Mouse (Mus musculus): Measurements from ENCODE around the gene Lztr1. TPM values are rescaled to one million over a fixed set of nuclear protein-coding genes. Genes with fewer than 3 reads are reported as not detected.
A peak's percentile ranks its signal among the peaks of the same experiment; 100 is the strongest.

The Lztr1 gene
- total RNA-seq (2022) = 100 to 1,000 TPM in 2 of 4 experiments, 10 to 100 TPM in 2; 64.4 to 118 (median 88.8) TPM

DNA sequence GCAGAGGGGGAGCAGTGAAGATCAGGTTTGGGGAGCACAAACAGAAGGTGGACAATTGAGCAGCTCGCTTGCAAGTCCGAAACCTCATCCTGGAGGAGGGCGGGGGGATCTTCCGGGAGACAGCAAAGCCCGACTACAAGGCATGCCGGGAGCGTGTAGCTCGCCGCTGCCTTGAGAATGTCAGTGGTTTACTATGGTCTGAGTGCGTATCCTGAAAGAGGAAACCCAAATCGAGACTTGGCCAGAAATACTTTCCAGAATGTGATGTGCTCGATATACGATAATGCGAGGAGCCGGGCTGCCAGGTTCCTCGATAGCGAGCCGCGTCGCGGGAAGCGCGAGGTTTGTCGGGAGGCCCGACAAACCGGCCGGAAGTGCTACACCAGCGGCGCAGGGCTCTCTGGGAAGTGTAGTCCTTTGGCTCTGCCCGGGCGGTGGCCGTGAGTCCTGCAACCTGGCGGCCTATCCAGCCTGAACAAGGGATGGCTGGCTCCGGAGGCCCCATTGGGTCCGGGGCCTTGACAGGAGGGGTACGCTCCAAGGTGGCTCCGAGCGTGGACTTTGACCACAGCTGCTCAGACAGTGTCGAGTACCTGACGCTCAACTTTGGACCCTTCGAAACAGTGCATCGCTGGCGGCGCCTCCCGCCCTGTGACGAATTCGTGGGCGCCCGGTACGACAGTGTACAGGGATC, at the start of gene Lztr1:
TSS of gene Lztr1 (plus strand) at position 143 of the 694 bp plus-strand sequence.
- peak; percentile 83 for DNase-seq

- no peak for DNase-seq
These were observed 48.2 kb upstream of the Lztr1 start for GRCm38 (mm10) chr16:17460254-17460653.

- no peak for DNase-seq
These were observed 46.9 kb upstream of the Lztr1 start for GRCm38 (mm10) chr16:17461596-17461995.

DNA sequence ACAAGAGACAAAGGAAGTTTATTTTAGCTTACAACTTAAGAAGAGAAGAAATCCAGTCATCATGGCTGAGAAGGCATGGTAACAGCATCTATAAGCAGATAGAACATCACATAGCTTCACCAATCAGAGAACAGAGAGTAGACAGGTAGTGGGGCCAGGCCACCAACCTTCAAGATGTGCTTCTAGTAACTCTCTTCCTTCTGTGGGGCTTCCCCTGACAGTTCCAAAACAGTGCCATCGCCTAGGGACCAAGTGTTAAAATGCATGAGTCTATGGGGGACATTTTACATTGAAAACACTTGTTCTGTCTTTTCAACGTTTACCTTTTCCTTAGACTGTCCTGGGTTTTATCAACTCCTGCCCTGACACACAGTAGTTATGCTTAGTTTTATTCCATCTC, 45.3 kb upstream of the Lztr1 start:
- DNase-seq = no peak

DNA sequence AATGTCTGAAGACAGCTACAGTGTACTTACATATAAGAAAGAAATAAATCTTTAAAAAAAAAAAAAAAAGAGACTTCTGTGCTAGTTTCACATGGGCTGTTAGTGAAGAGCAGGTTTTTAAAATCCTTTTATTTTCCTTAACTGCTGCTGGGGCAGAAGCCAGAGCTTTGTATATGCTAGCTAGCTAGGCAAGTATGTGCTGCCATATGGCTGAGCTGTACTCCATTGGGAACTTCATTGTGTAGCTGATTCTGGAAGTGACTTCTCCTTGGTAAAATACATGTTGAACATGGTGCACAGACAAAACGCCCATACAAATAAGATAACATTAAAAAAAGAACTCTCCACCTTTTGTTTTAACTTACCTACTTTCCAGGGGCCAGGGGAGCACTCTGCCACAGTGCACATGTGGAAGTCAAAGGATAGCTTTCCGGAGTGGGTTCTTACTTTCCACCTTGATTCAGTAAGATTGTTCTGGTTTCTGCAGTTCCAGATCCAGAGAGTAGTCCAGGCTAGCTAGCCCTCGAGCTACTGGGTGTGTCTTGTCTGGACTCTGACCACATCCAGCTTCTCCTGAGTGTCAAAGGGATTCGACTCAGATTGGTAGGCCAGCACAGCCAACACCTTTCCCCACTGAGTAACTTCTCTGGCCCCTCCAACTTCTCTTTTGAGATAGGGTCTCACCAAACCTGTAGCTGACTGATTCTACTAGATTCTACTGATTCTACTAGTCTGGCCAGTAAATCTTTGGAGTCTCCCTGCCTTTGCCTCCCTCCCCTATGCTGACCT, 41.4 kb upstream of the Lztr1 start:
- no peak for DNase-seq

DNA sequence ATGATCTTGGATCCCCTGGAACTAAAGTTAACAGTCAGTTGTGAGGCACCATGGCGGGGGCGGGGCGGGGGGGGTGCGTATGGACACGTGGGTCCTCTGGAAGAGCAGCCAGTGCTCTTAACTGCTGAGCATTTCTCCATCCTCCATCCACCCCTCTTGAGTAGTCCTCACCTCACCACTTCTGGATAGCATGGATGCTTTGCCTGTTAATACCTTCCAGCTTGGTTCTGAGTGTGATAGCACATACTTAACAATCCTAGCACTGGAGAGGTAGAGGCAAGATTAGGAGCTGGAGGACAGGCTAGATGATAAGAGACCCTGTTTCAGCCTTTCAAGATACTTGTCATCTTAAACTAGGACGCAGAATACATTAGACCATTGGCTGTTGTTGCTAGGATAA, 36.0 kb upstream of the Lztr1 start:
- no peak for DNase-seq

DNA sequence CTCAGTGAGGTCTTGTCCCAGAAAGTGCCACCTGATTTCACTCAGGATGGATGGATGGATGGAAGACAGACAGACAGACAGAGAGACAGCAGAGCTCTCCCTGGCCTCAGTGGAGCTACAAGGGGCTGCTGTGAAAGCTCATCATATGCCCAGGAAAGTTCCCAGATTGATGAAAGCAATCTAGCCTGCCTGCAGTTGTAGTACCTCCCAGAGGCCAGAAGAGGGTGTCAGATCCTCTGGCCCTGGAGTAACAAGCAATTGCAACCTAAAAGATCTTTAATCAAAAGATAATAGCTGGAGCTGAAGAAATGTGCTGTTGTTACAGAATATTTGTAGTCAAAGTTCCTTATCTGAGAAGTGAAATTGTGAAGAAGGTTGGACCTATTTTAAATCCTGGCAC, 34.4 kb upstream of the Lztr1 start:
- no peak for DNase-seq

DNA sequence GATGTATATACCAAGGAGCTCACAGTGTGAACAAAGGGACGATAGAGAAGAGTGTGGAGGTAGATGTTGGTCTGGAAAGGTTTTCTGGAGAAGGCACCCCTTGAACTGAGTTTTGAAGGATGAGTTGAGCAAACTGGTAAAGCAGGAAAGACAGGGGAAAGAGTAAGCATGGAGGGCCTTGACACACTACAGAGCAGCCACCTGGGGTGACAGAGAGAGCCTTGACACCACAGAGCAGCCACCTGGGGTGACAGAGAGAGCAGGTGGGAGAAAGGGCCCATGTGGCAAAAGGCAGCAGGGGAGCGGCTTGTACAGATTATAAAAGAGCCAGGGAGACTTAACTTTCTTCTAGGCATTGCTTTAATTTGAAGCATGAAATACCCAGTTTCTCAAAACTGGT, 33.7 kb upstream of the Lztr1 start:
- DNase-seq = no peak

DNA sequence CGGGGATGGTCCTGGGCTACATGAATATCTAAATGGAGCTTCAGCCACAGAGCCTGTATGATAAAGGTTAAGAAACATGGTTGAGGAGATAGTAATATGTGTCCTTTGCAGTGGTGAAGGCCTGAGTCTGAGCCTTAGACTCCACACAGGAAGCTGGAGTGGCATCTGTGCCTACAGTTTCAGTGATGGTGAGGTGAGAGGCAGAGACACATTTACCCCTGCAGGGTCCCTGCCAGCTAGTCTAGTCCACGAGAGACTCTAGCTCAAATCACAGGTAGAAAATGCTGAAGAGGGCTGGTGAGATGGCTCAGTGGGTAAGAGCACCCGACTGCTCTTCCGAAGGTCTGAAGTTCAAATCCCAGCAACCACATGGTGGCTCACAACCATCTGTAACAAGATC, 33.2 kb upstream of the Lztr1 start:
- no peak for DNase-seq

DNA sequence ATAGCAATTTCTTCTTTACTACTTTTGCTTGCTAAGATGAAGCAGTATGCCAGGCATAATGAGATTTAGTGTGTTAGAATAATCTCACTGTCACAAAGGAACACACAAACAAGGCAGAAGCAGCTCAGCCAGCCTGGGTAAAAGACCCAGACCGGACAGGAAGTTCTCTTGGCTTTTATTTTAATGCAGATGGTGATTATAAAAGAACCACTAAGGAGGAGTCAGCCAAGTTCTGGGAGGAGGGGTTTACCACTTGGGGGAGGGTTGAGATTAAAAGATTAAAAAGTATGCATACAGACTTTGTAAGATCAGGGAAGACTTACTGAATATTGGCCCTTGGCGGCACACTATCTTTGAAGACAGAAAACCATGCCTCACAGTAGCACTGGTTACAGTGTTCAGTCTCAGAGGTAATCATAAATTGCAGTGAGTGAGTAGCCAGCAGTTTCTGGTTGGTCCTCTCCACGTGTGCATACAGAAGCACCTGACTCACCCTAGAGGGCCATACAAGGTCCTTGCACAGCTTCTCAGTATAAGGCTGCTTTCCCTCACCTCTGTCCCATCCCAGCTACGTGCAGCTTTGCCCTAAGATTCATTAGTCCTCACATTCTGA, 30.1 kb upstream of the Lztr1 start:
- DNase-seq = no peak

DNA sequence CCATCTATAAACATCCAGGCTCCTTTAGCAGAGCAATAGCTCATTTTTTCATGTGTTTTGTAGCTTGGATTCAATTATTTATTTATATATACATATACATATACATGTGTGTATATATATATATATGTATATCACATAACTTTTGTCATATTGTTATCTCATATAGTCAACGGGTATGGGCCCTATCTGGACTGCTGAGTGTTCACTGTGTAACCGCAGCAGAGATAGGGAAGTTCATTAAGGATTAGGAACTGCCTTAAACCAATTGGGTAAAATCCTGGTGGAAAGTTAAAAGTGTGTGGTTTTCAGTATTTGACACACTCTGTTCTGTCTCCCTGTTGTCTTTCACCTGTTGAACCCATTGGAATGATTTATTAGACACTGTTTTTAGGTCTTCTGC, 27.0 kb upstream of the Lztr1 start:
- no peak for DNase-seq

- peak; percentile 33 for DNase-seq
These were observed 22.0 kb upstream of the Lztr1 start for GRCm38 (mm10) chr16:17486505-17486904.

DNA sequence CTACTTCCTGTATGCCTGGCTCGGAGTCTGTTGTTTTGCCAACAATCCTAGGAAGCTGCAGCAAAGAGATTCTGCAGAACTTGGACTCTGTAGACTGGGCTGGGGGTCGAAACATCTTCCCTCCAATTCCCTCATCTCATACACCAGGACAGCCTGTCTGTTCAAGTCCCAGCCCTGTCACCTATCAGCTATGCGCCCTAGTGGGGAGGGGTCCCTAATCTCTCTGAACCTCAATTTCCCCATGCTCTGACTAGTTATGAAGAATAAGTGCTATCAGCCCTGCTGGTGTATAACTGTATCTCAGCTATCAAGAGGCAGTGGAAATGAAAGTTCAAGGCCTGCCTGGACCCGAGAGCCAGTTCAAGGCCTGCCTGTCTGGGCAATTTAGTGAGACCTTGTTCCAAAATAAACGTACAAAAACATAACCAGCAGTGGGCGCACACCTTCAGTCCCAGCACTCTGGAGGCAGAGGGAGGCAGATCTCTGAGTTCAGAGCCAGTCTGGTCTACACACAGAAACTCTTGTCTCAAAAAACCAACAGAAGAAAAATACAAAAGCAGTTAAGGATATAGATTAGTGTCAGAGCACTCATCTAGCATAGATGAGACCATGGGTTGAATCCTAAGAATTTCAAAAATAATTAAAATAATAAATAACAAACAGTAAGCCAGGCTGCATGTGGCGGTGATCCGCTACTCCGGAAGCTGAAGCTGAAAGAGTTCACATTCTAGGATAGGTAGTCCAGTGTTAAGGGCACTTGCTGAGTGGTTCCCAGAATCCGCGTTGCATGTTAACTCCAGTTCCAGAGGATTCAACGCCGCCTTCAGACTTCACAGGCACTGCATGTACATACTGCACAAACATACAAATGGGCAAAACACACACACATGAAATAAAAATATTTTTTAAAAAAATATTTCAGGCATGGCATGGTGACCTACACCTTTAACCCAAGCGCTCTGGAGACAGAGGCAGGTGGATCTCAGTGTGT, 19.7 kb upstream of the Lztr1 start:
- peak; percentile 53 for DNase-seq

DNA sequence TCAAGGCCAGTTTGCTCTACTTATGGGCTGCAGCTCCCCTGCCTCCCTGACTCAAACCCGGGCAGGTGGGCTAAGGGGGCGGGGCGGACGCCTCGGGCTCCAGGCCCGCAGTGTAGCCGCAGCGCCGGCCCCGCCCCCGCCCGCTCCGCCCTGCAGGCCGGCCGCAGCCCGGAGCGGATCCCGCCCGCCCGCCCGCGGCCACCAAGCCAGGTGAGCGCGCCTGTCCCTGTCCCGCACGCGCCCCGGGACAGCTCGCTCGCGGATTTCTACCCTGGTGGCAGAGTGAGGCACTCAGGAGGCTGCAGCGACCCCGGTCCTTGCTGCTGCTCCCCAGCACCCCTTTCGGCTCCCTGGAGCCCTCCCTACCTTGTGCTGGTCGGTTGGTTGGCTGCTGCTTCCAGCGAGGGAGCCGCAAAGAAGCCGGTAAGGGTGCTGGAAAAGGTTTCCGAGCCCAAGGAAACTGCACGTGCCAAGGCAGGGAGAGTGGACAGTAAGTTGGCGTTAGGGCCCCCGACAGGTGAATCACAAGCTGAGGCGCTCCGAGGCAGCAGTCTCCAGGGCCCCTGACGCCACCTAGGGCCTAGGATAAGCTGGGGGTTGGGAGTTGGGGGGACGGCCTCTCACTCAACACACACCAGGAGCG, 18.9 kb upstream of the Lztr1 start, which contains the start of gene Aifm3:
TSS of gene Aifm3 (plus strand) at position 143 of the 643 bp plus-strand sequence.
- no peak for DNase-seq

DNA sequence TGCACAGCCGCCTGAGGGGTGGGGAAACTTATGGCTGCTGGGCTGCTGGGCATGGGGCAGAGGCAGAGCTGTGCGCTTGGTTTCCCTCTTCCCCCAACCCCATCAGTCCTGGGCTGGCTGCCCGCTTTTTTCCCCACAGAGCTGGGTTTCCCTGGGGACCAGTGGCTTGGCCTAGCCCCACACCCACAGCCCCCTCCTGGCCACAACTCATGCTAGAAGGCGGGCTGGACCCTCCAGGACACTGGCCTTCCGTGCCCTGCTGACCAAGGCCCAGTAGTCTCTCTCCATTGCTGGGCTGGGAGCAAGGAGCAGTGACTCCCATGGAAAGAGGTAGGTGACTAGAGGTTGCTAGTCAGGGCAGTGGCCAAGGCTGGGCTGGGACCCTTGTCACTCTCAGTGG, 17.3 kb upstream of the Lztr1 start:
- no peak for DNase-seq

GRCm38 (mm10) chr16:17491896-17492561, 16.5 kb upstream of the Lztr1 start:
- DNase-seq = no peak

DNA sequence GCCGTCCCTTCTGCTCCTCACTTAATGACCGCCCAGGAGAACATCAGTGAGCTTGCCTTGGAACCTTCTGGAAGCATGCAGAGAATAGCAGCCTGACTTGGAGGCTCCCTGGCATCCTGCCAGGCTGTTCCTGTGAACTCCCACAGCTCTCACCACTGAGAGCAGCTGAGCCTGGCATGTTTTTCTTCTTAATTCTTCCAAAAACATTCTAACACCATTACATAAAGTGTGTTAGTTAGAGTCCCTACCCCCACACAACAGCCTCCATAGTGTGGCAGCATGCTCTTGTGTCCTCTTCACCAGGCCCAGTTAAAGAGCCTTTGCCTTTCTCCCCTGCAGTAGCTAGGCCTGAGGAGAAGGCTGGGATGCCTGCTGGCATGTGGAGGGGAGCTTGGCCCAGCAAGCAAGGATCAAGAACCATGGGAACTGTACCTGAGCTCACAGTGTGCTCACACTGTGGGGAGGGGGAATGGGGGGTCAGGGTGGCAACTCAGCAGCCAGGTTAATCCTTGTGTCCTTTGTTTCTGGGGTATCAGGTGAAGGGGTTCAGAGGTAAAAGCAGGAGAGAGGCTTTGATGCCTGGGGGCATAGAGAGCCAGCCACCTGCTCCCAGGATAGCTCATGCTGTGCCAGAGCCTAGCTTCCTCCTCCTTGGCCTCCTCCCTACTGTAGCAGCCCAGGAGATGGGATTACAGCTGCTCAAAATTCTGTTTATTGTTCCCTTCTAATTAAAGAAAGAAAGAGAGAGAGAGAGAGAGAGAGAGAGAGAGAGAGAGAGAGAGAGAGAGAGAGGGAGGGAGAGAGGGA, 11.8 kb upstream of the Lztr1 start:
- DNase-seq = no peak

DNA sequence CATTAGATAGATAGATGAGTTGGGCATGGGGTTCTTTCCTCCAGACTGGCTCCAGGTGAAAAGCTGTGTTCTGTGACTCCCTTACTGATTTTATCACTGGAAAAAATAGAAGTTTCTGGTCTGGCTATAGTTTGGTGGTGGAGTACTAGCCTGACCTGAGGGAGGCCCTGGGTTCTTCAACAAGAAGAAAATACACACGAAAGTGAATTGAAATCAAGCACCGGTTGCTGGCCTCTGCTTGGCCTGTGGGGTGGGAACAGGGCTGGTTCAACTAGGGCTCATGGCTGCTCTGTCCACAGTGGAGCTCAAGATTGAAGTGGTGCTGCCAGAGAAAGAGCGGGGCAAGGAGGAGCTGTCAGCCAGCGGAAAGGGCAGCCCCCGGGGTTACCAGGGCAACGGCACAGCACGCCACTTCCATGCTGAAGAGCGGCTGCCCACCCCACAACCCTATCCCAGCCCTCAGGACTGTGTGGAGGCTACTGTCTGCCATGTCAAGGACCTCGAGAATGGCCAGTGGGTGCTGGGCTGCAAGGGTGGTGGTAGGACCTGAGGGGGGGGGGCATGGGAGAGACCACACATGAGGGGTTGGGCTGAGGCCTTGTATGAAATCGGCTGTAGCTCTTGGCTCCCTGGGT, 9.1 kb upstream of the Lztr1 start:
- DNase-seq = no peak

GRCm38 (mm10) chr16:17502681-17503080, 5.8 kb upstream of the Lztr1 start:
- DNase-seq = no peak

Measured in adrenal gland, adult 8-10 months (tissue).